Mouse (Mus musculus): ENCODE results near the gene Dpy19l1. TPM values are rescaled to one million over a fixed set of nuclear protein-coding genes. Genes with fewer than 3 reads are reported as not detected.

Gene Dpy19l1
- total RNA-seq (2021), result 1 to 10 TPM; 8.3 to 9.0 TPM

DNA sequence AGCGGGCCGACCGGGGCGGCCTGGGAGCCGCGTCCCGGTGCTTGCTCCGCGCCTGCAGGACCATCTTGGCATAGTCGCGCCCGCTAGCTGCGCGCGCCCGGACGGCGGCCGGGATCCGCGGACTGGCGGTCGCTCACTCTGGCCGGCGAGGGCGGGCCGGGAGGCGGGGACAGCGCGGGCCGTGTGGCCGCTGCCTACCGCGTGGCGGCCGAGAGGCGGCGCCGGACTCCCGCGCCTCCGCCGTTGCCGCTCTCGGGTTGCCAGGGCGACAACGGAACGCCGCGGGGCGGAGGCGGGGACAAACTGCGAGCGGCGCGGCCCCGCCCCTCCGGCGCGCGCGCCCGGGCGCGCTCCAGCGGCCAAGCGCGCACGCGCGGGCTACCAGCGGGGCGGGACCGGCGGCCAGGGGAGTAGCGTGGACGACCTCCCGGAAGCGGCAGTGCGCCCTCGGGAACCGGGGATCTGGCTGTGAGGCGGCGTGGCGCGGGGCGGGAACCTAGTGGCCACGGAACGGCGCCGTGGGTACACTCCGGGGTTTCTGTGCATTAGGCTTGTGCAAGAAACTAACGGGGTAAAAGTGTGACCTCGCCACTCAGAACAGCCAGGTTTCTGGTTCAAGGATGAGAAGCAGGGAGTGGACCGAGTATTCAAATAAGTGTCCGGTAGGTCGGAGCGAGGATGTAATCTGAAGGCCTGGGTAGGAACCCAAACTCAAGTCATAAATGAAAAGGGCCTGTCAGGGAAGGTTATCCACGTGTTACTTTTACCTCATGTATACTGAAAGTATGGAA, at the start of gene Dpy19l1:
TSS of gene Dpy19l1 (minus strand) at position 74 of the 791 bp plus-strand sequence.
- peak; percentile 95 to 96 for DNase-seq
- intact Hi-C loops (cut with DNase I), result no loop called here

- intact Hi-C loops (cut with DNase I), result loop anchor here (2.0 to 5.0 kb wide), 2 partner anchors 503 to 564 kb away; no protein-coding TSS in a partner anchor
Observed at GRCm38 (mm10) chr9:24538159-24538558, 35.2 kb upstream of the Dpy19l1 start.

DNA sequence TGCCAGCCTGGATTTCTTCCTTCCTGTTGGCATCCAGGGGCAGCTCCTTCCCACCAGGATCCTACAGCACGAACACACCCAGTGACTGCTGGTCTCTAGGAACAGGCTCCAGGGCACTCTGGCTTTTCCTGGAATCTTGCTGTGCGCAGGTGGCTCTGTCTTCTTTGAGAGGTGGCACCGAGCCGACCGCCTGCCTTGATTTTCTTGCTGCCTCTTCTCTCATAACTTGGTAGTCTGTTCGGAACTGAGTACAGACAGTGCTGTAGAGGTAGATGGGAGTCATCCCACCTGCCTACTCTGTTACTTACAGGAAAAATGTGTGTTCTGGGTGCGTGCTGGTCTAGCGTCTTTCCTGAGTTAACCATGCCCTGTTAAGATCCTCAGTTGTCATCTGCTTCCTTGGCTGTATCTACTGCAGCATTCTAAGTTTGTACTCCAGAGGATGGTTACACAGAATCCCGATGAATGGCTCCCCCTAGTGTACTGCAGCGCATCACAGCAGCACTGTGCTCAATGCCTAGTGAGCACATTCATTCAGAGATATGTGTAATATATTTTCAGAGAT, 13.7 kb upstream of the Dpy19l1 start:
- intact Hi-C loops (cut with DNase I), result loop anchor here (1.0 to 2.0 kb wide), 3 partner anchors 397 to 1054 kb away; no protein-coding TSS in a partner anchor
- peak; percentile 48 to 63 for DNase-seq

More at GRCm38 (mm10) chr9:24538159-24538558, 35.2 kb upstream of the Dpy19l1 start:
- DNase-seq, result no peak

DNA sequence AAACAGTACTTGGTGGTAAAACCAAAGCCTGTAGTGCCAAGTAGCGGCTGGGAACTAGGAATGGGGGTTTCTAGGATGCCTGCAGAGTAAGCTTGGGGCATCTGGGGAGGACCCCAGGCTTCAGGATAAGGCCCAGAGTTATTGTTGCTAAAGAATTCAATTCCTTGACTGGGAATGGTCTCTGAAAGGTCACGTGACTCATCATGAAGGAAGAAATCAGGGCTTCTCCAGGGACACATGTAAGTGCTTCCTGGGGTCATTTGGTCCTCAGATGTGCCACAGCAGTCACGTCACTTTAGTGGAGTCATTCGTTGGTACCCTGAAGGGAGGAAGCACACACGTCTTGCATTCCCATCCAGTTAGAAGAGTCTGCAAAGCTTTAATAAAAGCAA, 11.1 kb upstream of the Dpy19l1 start:
- no peak for DNase-seq
- intact Hi-C loops (cut with DNase I), result no loop called here

DNA sequence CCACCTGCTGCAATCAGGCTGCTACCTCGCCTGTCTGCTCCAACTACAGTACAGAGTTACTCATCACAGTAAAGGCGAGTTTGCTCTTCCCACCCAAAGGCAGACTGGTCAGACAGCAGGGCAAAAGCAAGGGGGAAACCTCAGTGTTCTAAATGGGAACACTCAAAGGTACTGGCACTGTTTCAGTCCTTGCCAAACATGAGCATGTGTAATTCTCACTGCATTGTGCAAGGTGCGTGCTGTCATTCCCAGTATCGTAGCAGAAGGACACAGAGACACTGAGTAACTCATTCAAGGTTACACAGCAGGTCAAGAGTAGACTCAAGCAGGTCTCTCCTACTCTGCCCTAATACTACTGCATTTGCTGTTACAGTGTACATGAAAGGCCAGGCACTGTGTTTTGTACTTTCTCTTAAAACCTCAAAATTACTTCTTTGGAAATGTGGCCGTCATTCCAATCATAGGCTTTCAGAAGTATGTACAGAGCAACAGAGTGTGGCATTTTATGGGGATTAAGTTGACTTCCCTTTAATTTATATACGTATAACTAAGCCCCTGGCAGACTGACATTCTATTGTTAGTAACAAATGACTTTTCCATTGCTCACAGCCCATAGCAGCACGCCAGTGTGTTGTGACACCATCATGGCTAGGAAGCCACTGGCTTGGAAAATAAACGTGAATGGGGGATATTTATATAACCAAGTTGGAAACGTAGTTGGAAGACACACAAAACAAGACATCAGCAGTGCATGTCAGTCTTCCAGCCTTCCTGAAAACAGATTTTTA, 10.5 kb upstream of the Dpy19l1 start:
- intact Hi-C loops (cut with DNase I), result no loop called here
- DNase-seq, result no peak

GRCm38 (mm10) chr9:24512121-24512539, 9.2 kb upstream of the Dpy19l1 start:
- no peak for DNase-seq
- intact Hi-C loops (cut with DNase I), result no loop called here

DNA sequence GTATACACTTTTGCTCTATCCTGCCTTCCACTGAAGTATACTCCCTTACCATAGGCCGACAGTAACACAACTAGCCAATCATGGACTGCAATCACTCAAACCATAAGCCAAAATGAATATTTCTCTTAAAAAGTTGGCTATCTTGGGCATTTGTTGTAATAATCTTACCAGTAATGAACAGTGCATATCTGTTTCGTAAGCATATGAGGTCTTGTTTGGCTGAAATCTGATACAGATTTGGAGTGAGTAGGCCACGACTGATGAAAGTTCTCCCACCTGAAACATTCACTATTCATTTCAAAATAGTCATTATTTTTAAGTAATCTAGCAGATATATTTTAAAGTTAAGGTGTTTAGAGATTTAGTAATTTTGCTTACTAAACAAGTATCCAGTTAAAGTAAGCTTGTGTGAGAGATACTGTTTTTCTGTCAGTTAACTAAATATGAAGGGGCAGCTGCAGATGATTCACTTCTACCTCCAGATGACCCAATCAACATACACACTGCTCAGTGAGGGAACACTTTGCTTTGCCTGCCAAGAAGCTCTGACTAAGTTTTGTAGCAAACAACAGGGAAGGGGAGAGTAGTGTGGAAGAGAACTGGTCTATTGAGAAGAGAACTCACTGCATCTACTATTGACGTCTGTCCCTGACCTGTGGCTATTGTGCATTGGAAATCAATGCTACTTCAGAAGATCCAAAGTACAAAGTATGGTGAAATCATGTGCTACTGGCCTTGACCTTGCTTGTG, 8.6 kb upstream of the Dpy19l1 start:
- intact Hi-C loops (cut with DNase I), result no loop called here

DNA sequence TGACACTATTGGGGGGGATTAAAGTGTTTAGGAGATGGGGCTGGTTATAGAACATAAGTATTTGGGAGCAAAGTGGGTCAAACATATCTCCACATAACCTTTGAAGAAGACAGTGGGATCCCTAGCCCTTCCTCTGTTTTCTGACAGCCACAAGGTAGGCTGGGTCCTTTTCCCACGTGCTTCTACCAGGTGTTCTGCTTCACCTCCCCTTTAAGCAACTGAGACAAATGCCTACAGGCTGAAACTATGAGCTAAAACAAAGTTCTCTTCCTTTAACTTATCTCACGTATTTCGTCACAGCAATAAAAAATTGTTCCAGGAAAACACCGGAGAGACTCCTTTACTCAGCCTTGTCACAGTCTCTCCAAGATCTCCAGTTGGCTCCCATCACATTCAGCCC, 5.9 kb upstream of the Dpy19l1 start:
- intact Hi-C loops (cut with DNase I), result no loop called here
- DNase-seq, result no peak

More for the DNA sequence above, 8.6 kb upstream of the Dpy19l1 start:
- no peak for DNase-seq

- no peak for DNase-seq
- intact Hi-C loops (cut with DNase I), result no loop called here
Observed at GRCm38 (mm10) chr9:24506510-24506909, 3.6 kb upstream of the Dpy19l1 start.

DNA sequence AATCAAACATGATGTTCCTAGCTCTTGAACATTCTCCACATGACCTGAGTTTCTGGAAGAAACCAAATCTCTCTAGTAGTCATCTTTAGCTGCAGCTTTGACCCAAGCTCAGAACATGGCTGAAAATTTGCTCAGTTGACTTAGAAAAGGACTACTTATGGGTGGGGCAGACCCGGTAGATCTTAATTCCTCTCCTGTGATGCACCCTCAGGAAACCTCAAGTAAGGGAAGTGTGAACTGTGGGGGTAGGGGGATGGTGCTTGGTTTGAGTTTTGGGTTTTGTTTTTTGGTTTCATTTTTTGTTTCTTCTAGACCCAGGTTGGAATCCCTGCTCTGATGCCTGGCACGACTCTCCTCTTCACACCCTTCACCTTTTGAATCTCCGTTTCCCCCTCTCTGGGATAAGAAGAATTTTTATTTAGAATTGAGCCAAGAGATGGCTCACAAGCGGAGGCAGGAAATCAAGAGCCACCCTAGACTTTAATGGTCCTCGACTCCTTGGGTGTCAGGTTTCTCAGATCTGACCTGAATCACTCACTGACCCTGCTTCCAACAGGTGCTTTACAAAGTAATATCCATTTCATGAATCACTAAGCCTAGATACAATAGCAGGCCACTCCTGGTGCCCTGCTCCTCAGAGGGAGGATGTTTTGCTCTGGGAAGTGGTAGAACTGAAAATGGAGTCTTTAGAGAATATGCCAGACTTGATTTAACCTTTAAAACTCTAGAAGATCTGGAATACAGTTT, 2.2 kb upstream of the Dpy19l1 start:
- DNase-seq, result no peak
- intact Hi-C loops (cut with DNase I), result no loop called here

DNA sequence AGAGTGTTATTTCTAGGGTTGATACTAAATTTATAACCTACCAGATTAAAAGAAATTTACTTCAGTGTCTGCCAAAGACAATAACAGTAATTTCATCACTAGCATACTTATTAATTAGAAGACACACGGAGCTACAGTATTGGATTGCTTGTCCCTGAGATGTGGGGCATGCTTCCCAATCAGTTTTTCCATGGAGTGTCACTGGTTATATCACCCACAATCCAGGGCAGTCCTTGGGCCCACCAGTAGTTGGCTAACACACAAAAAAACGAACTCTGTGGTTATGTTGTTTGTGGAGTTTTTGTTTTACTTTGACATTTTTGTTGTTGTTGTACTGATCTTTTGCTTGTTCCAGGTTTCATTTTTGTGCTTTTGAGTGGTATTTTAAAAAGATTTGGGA, 1.4 kb upstream of the Dpy19l1 start:
- DNase-seq, result no peak
- intact Hi-C loops (cut with DNase I), result no loop called here

DNA sequence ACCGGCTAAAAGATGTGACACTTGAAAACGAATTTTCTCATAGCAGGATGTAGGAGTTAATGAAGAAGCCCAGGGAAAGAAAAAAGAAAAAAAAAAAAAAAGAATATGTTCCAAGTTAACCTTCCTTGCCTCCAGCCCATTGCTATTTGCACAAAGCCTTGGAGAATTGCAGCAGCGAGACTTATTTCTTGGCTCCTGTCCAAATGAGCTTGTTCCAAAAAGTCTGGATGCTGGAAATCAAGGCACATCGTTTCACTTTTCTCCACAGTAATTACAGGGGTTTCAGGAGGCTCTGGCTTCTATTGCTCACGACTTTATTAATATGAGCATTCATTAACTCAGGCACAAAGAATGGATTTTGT, 899 bp upstream of the Dpy19l1 start:
- no peak for DNase-seq
- intact Hi-C loops (cut with DNase I), result no loop called here

- DNase-seq, result no peak
- intact Hi-C loops (cut with DNase I), result no loop called here
Observed at GRCm38 (mm10) chr9:24502571-24503004, 352 bp downstream of the Dpy19l1 start.

GRCm38 (mm10) chr9:24501618-24502017, 1.3 kb downstream of the Dpy19l1 start:
- no peak for DNase-seq
- intact Hi-C loops (cut with DNase I), result no loop called here

GRCm38 (mm10) chr9:24496226-24496625, 6.7 kb downstream of the Dpy19l1 start:
- intact Hi-C loops (cut with DNase I), result no loop called here

DNA sequence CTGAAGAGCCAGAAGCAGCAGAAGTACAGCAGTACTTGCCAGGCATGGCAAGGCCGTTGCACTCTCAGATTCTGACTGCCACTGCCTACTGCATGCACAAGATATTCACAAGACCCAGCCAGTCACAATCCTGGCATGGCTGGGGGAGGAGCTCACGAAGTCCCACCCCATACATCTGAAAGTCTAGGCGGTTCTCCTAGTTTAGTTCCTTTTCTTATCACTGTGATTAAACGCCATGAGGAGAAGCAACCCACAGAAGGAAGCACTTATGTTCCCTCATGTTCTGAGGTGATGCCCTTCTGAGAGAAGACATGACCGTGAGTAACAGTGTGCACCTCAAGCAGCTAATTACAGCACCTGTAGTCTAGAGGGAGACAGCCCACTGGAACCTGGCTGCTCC, 12.4 kb downstream of the Dpy19l1 start:
- intact Hi-C loops (cut with DNase I), result no loop called here
- DNase-seq, result no peak

More at GRCm38 (mm10) chr9:24496226-24496625, 6.7 kb downstream of the Dpy19l1 start:
- no peak for DNase-seq

DNA sequence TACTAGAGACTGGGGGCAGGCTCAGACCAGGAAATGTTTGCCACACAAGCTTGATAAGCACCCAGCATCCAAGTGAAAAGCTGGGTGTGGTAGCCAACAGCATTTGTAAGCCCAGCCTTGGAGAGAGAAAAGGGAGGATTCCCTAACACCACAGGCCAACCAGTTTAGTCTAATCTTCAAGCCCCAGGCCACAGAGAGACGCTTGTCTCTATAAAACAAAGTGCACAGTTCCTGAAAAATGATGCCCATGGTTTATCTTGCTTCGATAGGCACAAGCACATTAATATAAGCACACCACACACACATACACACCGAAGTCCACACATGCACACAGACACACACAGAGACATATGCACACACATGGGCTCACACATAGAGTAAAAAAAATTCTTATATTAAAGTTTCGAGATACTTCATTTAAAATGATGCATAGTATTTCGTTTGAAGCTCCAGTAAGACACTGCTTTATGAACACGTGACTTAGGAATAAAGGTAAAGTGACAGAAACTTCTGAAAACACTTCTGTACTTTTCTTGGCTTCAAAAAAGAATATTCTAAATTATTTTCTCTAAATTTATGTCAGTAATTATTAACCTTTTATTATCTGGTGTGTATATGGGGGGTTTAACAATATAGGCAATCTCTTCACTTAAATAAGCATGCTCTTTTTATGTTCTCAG, 14.4 kb downstream of the Dpy19l1 start:
- DNase-seq, result no peak
- intact Hi-C loops (cut with DNase I), result no loop called here

DNA sequence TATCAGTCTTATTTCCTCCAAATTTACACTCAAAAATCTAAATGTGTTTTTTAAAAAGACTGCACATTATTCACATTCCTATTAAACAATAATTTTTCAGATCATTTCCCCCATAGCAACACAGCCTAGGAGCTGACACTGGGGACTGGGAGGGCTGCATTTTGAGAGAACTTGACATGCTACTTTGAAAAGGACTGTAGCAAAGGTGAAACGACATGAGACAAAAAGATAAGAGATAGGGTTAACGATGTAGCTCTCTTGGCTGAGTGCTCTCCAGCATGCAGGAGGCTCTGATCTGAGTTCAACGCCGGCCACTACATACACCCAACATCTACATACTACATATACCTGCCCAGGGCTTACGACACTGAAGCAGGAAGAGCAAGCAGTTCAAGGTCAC, 20.6 kb downstream of the Dpy19l1 start:
- no peak for DNase-seq
- intact Hi-C loops (cut with DNase I), result no loop called here

- intact Hi-C loops (cut with DNase I), result no loop called here
- DNase-seq, result no peak
Observed at GRCm38 (mm10) chr9:24477251-24477650, 25.7 kb downstream of the Dpy19l1 start.

Measured in heart, postnatal 36 days (tissue).